Mouse (Mus musculus) thymus, postnatal 4 days (tissue): ENCODE results near the gene Gm9837.

ENCODE experiments used
- DNase-seq: peaks from one replicate; pipeline ENCODE4 v3.0.0; 2021

Gene Gm9837

DNA sequence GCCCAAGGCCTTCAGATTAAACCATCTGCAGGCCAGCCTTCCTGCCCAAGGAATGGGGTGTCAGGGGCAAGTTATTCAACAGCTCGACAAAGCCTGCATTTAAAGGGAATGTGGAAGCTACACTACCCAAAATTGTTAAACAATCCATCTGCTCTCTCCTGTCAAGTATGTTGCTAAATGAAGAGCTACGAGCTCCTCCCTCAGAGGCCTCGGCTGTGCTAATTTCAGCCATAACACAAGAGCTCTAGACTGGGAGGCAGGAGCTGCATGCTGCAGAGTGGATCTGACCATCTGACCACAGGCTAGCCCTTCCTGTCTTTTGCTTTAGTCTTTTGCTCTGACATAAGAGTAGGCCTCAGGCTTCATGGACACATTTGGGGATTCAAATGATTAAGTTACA lies 45.0 kb downstream of the Gm9837 start:
- DNase-seq = no peak

DNA sequence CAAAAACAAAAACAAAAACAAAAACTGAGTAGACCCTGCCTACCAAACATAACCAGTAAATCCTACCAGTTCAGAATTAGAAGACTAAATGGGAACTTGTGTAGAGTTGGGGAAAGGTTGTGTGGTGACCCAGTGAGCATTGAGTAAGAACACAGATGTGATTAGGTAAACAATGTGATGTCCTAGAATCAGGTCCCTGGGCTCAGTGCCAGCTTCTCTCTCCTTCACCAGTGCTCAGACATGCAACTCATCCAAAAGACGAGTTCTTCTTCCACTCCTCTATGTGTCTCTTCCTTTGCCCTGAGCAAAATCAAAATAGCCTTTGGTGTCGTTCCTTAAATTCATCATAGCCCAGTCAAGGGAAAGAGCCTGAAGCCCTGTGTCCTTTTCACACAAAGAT lies 45.5 kb downstream of the Gm9837 start:
- DNase-seq = no peak

DNA sequence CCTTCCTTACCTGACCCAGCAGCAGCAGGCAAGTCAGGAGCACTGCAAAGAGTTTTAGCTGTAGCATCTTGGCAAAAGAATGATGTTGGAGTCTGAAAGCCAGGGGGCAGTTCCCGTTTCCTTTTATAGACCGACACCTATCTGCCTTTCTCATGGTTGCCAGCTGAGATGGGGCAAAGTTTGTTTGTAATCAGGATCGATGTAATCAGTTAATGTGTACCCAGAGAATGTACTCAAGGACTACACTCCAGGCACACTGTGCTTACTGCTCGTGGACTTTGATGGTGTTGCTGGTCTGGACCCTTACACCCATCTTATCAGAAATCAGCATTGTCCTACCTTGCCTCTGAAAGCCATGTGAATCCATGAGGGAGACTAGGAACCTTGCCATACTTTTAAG lies 47.2 kb downstream of the Gm9837 start, which contains the start of gene Leap2:
TSS of gene Leap2 (minus strand) at position 135 of the 400 bp plus-strand sequence.
- no peak for DNase-seq
